ENCODE assay signal across 8 mouse cellular contexts in the genomic region with DNA sequence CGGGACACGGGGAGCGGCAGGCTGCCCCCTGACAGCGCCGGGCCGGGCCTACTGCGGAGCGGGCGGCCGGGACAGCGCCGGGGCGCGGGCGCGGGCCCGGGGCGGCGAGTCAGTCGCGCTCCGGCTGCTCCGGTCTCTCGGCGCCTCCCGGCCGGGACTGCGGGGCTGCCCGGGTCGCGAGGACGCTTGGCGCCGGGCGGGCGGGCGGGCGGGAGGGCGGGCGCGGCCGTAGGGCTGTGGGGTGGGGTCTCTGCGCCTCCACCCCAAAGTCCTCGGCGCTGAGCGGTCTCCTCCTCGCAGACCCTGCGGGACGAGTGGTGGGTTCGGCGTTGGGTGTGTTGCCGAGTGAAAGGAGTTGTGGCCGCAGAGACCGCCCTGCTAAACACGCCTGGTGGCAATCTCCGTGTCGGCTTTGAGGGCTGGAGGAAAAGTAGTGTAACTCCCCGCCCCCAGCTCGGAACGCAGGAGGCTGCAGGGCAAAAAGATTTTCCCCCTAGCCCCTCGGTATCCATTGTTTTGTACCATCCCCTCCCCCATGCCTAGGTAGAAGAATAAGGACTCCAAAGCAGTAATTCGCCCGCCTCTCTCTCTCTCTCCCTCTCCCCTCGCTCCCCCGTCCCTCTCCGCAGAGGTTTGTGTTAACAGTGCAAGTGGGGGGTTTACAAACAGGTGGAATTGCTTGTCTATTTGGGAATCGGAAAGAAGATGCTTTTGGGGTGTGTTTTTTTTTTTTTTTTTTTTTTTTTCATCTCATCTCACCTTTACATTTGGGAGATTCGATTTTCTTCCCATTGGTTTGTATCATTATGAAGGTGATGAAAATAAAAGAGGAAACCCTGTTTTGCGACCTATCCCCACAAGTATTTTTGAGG. TPM values are rescaled to one million over a fixed set of nuclear protein-coding genes. Genes with fewer than 3 reads are reported as not detected.
DNase-seq lines count a peak whose midpoint lies in the region; ATAC-seq and TF ChIP-seq lines count a peak whose summit lies in the region.

No protein-coding gene starts in this region.

- TF ChIP-seq CTCF in brain, embryonic 14.5 days (IDR thresholded peaks at IDR 0.05; ENCODE audit: borderline replicate concordance, extremely low read depth, insufficient read depth, insufficient read length): no peak

- under 1% methylated on average over 59 of the region's 69 CpGs for WGBS in forebrain, embryonic 12.5 days

- H3K36me3 ChIP-seq in ES-E14 (ENCODE audit: control insufficient read depth, insufficient read depth, low read length, poor library complexity, severe bottlenecking): no peaks in the 10 kb centered on the region
- no peaks in the 10 kb centered on the region; the same call in 1 of the 2 replicates for H3K36me3 ChIP-seq in forebrain, embryonic 12.5 days (replicated peaks)

- DNase-seq in ES-E14 (ENCODE audit: low read depth, low spot score): peak; percentile 70
- peak; percentile 77 for DNase-seq in brain, embryonic 14.5 days (ENCODE audit: low read depth)
- peak; percentile 54 to 69 for DNase-seq in heart, postnatal 10 days
- DNase-seq in kidney, postnatal 4 days: peak; percentile 68 to 76
- peak; percentile 49 for DNase-seq in lung, postnatal 14 days
- DNase-seq in right cerebral cortex, adult 2 months (ENCODE audit: low spot score in 2 of 2): peak; percentile 30 to 38
- DNase-seq in urinary bladder, postnatal 25 days (ENCODE audit: low spot score): peak; percentile 22

- TF ChIP-seq POLR2A in brain, embryonic 14.5 days (IDR thresholded peaks at IDR 0.05; ENCODE audit: borderline replicate concordance, extremely low read depth, insufficient read depth, insufficient read length, poor library complexity, severe bottlenecking): no peak

- H3K4me1 ChIP-seq in ES-E14 (ENCODE audit: control insufficient read depth in 2 of 2, insufficient read depth in 2 of 2, low read length in 2 of 2, poor library complexity in 1 of 2): peaks cover 2 to 3% of the 10 kb centered on the region in 2 experiments; a peak in 1 of 4 replicates
- H3K4me1 ChIP-seq in forebrain, embryonic 12.5 days: peaks cover 23% of the 10 kb centered on the region

- H3K4me2 ChIP-seq in forebrain, embryonic 12.5 days: peak overlapping the region; percentile 57

- H3K9me3 ChIP-seq in ES-E14 (ENCODE audit: control insufficient read depth, insufficient read depth, low read depth, low read length): no peaks in the 10 kb centered on the region
- no peaks in the 10 kb centered on the region for H3K9me3 ChIP-seq in forebrain, embryonic 12.5 days

- H3K27ac ChIP-seq in ES-E14 (ENCODE audit: insufficient read depth, low read depth, low read length, poor library complexity, severe bottlenecking): peak overlapping the region; percentile 83
- peak overlapping the region; percentile 99 for H3K27ac ChIP-seq in forebrain, embryonic 12.5 days

- H3K9ac ChIP-seq in ES-E14 (ENCODE audit: insufficient read depth, low read depth, low read length, poor library complexity, severe bottlenecking): peak overlapping the region; percentile 85
- peak overlapping the region; percentile 97 for H3K9ac ChIP-seq in forebrain, embryonic 12.5 days

- peak overlapping the region; percentile 79 to 94 for H3K4me3 ChIP-seq in ES-E14 (ENCODE audit: insufficient read depth in 1 of 2, low read depth in 1 of 2, low read length in 2 of 2, poor library complexity in 1 of 2, severe bottlenecking in 1 of 2)
- H3K4me3 ChIP-seq in forebrain, embryonic 12.5 days (replicated peaks): peak overlapping the region; percentile 95

- in situ Hi-C loops in ES-E14 (cut with MboI; ENCODE audit: low sequenced_read_pairs in 2 of 2, unreplicated experiment in 2 of 2): no loop called here

- peak; percentile 49 for ATAC-seq in forebrain, embryonic 12.5 days (ENCODE audit: low FRiP score)

- intact Hi-C loops in heart, postnatal 10 days (cut with DNase I): loop anchor here (5.0 kb wide), 3 partner anchors 47 to 1117 kb away; no protein-coding TSS in a partner anchor

- no peaks in the 10 kb centered on the region for H3K27me3 ChIP-seq in forebrain, embryonic 12.5 days

TF ChIP-seq in ES-E14, 5 proteins besides CTCF, POLR2A, EP300 and RAD21:
- 0 out of 2 replicates have a peak, but pooled peaks have one; percentile 28 for TF ChIP-seq CHD2 (IDR thresholded peaks at IDR 0.05; ENCODE audit: low read depth, low read length)
- no peak for TF ChIP-seq MAFK (IDR thresholded peaks at IDR 0.05; ENCODE audit: insufficient read depth, low read depth, low read length)
- no peak for TF ChIP-seq ZC3H11A (IDR thresholded peaks at IDR 0.05; ENCODE audit: borderline replicate concordance, low read depth, low read length)
- TF ChIP-seq ZNF384 (IDR thresholded peaks at IDR 0.05; ENCODE audit: low read depth, low read length): peak; percentile 80
- no peak for TF ChIP-seq HCFC1 (IDR thresholded peaks at IDR 0.05; ENCODE audit: borderline replicate concordance, insufficient read depth, low read length)

RNA-seq across cellular contexts. Expression of a gene that starts 1.0 kb away (rescaled TPM):
- 11.8 and 21.9 TPM in 2 replicates for total RNA-seq in ES-E14 (2012; rRNA removed)
- 83.5 and 89.9 TPM in 2 replicates for polyA plus RNA-seq in brain, embryonic 14.5 days (2012; rRNA removed)
- 138 and 139 TPM in 2 replicates for polyA plus RNA-seq in forebrain, embryonic 12.5 days (2016; fragmentation: Nextera tagmentation; extraction: Ambion mirVana)
- 10 to 100 TPM; 33.4 to 37.4 TPM for total RNA-seq in heart, postnatal 10 days (2021)

RNA-seq across cellular contexts. Expression of a gene that starts 1.3 kb away (rescaled TPM):
- 17.3 and 26.6 TPM in 2 replicates for total RNA-seq in ES-E14 (2012; rRNA removed)
- 43.6 and 49.0 TPM in 2 replicates for polyA plus RNA-seq in brain, embryonic 14.5 days (2012; rRNA removed)
- 76.2 and 77.4 TPM in 2 replicates for polyA plus RNA-seq in forebrain, embryonic 12.5 days (2016; fragmentation: Nextera tagmentation; extraction: Ambion mirVana)
- 10 to 100 TPM; 35.8 to 36.7 TPM for total RNA-seq in heart, postnatal 10 days (2021)

RNA-seq across cellular contexts. Expression of a gene that starts 53.4 kb away (rescaled TPM):
- 8.6 and 13.4 TPM in 2 replicates for total RNA-seq in ES-E14 (2012; rRNA removed)
- polyA plus RNA-seq in brain, embryonic 14.5 days (2012; rRNA removed): 23.0 and 30.8 TPM in 2 replicates
- polyA plus RNA-seq in forebrain, embryonic 12.5 days (2016; fragmentation: Nextera tagmentation; extraction: Ambion mirVana): 110 and 111 TPM in 2 replicates
- 10 to 100 TPM; 30.2 to 31.0 TPM for total RNA-seq in heart, postnatal 10 days (2021)

Comparison
In these comparisons a context has a peak if more than half of its experiments do, and no peak if none do; other contexts are left out.
1. Peak in every context shown above with its lines: DNase-seq, ATAC-seq, H3K4me3 ChIP-seq and H3K27ac ChIP-seq.
2. DNase-seq: peak in every context shown above with its lines; median percentile 77 in brain, embryonic 14.5 days; 72 in kidney, postnatal 4 days; 70 in ES-E14; 62 in heart, postnatal 10 days; 49 in lung, postnatal 14 days; 34 in right cerebral cortex, adult 2 months; 22 in urinary bladder, postnatal 25 days.